Mouse (Mus musculus) cortical plate, adult 2 months (tissue): ENCODE data around the gene Krtap2-4.

ENCODE experiments used
- CTCF ChIP-seq: fragments of 200-500 bp; IDR thresholded peaks from 2 replicates; pipeline ENCODE4 v1.5.1; 2011; ENCODE audit warnings: mild to moderate bottlenecking, control low read depth, low read length; ENCODE audit not compliant: insufficient read depth; ENCODE audit errors: extremely low read depth
- POLR2A ChIP-seq: fragments of 200-500 bp; IDR thresholded peaks from 2 replicates; pipeline ENCODE4 v1.6.1; 2011; ENCODE audit warnings: mild to moderate bottlenecking, low read length, control low read depth; ENCODE audit not compliant: insufficient read depth; ENCODE audit errors: extremely low read depth

DNA sequence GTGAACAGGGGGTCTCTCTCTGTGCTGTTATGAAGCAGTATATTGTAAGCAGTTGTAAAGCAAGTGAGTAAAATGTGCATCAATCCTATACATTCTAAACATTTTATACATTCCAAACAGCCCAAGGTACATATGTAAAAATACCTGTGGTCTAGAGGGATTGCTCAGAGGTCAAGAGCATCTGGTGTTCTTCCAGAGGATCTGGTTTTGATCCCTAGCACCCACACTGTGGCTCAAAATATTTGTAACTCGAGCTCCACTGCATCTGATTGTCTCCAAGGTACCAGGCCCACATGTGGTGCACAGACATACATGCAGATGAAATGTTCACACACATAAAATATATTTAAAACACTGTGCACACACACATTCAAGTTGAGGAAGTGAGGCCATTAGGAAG, 26.3 kb upstream of the Krtap2-4 start:
- no peak for TF ChIP-seq CTCF
- TF ChIP-seq POLR2A, result no peak
